Mouse (Mus musculus) cerebellum, adult 11-12 months (tissue): Measurements from ENCODE around the gene Bcl11b.

Experiments used
- DNase-seq: peaks from one replicate; pipeline ENCODE4 v3.0.0; 2022

Bcl11b gene

GRCm38 (mm10) chr12:107930611-107931350, 72.6 kb downstream of the Bcl11b start:
- peak; percentile 43 for DNase-seq

DNA sequence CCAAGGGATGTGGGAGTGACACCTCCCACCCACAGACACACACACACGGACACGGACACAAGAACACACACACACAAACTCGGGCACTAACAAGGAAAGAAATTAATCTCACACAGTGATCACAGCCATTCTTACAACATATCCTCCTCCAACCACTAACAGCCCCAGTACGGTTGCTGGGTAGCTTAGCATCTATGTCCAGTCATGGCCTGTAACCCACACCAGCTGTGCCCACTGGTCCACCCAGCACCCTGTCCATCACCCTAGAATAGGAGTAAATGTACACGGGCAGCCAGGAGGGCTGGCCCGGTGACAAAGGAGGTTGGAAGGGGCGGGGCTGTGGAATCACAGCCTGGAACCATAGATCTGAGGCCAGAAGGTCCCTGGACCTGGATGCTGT, 74.5 kb downstream of the Bcl11b start:
- no peak for DNase-seq

DNA sequence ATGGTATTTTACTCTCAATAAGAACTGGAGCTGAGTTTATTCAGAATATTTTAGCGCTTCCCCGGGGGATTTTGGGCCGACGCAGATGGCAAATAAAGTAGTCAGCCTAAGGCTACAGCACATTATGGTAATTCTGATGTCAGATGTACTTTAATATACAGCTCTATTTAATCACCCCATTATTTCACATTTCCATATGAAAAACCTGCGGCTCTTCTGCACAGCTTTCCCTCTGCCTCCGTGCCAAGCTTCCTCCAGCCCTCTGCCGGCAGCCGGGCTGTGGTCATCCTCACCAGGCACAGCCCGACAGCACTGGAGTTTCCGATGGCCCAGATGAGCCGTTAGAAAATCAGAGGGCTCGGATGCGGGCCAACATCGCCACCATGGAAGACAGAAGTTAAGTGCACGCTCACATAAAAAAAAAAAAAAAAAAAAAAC, 74.9 kb downstream of the Bcl11b start:
- DNase-seq, result no peak

GRCm38 (mm10) chr12:107927961-107928431, 75.4 kb downstream of the Bcl11b start:
- DNase-seq, result no peak

GRCm38 (mm10) chr12:107926074-107926855, 77.1 kb downstream of the Bcl11b start:
- DNase-seq, result no peak

DNA sequence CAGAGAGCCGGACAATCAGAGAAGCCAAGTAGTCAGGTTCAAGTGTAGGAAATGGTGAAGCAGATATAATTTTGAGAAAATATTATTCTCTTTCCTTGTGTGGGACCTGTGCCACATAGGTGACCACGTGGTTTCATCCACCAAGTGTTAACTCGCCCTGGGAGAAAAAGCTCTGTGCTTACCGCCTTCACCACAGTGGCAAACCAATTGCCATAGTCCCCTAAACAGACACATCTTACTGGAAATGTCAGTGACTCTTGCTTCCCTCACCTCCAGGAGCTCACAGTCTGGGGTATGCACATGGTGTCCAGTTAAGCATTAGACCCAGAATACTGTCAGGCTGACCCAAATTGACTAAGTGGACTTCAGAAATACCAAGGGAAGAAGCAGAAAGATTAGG, 78.7 kb downstream of the Bcl11b start:
- no peak for DNase-seq

DNA sequence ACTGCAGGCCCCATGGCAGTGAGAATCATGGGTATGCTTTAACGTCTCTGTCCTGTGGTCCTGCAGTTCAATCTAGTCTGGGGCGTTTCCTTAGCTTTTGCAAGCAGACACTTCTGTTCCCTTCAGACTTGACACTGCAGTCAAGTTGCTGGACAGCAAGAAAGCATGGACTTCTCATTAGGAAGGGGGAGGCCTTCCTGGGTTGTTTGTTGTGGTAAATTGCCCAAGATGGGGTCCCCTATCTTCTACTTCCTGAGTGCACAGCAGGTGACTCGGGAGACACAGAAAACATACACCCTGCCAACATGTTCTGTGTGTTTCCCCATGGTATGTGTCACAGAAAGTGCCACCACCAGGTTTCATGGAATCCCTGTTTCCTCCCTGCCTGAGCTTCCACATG, 79.4 kb downstream of the Bcl11b start:
- no peak for DNase-seq

GRCm38 (mm10) chr12:107922180-107922579, 81.2 kb downstream of the Bcl11b start:
- no peak for DNase-seq

DNA sequence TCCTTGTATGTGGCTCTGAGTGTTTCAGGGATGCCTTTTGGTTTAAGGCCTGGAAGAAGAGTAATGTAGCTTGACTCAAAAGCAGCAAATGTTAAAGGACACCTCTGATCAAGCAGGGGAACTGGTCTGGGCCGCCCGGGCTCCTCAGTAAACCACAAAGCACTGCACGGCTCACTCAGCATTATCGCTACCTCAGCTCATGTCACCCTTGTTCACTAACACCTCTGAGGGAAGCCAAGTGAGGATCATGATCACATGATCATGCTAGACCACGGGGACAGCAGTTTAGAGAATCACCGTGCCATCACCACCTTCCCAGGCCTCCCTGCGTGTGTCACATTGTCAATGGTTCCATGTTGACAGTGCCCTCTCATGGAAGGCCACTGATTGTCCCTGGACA, 81.8 kb downstream of the Bcl11b start:
- DNase-seq, result no peak

DNA sequence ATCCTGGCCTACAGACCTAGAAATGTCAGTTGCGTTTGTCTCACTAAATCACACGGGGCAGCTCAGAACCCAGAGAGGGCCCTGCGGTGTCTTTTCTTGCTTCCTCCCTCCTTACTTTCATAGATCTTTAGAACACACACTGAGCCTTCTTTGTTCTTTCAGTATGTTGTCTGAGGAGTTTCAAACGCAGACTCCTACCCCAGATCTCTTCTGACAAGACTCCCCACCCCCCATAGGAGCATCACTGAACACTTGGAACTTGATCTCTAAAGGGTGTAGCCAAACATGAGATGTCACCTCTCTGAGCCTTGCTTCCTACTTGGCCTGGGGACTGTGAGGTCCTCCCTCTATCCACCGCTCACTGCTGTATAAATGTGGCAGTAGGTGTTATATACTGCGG, 82.2 kb downstream of the Bcl11b start:
- DNase-seq, result no peak

- no peak for DNase-seq
Measured at GRCm38 (mm10) chr12:107920716-107921115, 82.7 kb downstream of the Bcl11b start.

- no peak for DNase-seq
Measured at GRCm38 (mm10) chr12:107920076-107920475, 83.3 kb downstream of the Bcl11b start.

DNA sequence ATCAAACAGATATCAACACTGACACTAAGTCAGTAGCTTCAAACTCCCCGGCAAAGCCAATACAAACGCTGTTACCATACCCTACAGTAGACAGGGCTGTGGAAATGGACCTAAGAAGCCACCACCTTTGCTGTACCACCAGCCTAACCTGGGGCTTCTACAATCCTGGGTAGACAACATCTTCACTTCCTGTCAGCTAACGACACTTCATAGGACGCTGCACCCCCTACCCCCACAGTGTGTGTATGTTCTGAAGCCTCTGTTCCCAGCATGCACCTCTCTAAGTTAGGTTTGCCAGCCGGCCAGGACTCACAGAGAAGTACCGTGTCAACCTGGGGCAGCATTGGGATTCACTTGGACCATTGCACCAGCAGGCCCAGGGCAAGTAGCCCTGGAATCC, 84.6 kb downstream of the Bcl11b start:
- DNase-seq, result no peak

DNA sequence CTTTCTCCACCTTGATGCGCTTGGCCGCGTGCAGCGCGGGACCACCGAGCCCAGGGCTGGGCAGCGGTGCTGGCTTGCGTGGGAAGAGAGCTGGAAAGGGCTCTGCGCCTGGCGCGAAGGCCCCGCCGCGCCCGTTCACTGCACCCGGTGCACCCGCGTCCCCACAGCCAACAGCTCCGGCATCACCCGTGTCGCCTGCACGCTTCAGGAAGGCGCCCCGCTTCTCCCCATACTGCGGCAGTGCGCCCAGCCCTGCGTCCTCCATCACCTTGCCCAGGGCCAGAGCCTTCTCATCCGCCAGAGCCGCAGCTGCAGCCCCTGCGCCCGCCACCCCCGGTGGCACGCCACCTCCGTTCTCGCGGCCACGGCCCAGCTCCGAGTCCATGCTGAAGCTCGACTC, 87.4 kb downstream of the Bcl11b start:
- no peak for DNase-seq

DNA sequence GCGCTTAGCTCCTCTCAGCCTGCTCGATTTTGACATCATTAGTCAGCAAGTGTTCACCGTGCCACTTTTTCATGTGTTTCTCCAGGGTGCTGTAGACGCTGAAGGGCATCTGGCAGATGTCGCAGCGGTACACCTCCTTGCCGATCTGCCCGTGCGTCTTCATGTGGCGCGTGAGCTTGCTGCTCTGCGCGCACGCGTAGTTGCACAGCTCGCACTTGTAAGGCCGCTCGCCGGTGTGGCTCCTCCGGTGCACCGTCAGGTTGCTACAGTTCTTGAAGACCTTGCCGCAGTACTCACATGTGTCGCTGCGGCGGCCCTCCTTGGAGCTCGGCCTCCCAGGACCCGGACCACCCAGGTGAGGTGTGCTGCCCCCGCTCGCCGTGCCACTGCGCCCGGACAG, 88.0 kb downstream of the Bcl11b start:
- DNase-seq, result no peak

DNA sequence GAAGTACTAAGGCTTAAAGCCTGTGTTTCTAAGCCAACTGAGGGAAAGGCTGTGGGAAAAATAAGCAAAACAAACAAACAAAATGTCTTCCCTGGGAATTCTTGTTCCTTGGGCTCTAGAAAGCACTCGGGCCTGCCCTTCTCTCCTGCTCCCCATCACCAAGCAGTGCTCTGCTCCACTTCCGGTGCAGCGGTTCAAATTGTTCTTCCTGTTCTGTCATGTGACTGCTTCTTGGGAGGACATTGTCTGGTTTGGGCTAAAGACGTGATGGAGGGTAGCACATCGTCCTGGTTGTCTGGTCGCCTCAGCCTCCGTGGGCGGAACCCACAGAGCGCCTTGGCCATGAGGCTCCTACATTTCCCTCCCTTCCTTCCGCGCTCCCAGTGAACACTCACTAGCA, 94.6 kb downstream of the Bcl11b start:
- DNase-seq, result no peak

GRCm38 (mm10) chr12:107905333-107905732, 98.1 kb downstream of the Bcl11b start:
- no peak for DNase-seq

DNA sequence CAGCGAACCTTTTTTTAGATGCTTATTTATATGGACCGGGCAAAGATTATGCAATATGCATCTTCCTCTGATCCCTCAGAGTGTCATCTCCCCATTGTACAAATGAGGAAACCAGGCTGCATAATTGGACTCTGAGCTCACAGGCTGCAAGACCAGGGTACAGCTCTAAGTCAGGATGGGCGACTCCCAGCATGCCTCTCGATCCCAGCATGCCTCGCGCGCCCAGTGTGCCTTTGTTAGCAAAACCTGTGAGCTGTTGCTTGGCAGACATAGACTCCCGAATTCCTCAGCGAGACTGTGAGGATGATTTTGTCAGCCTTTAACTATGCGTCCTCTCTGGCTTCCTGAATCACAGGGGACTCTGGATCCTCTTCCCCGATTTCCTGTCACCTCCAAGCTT, 98.9 kb downstream of the Bcl11b start:
- no peak for DNase-seq

- DNase-seq, result no peak
Measured at GRCm38 (mm10) chr12:107903949-107904348, 99.5 kb downstream of the Bcl11b start.

DNA sequence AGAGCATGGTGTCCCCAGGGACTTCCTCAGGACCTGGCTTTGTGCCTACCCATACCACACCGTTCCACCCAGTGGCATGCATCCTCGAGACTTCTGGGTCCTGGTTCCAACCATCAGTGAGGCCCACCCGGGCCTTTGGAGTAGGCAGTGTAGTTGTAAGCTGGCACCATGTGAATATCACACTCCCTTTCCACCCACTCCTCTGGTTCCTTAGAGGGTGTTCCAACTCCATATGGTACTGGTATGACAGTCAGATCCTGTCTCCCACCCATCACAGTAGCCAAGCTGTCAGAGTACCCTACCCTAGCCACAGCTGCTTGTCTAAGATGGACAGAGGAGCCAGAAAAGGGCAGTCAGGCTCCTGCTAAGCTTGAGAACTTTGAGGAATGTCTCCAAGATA, 112.0 kb downstream of the Bcl11b start:
- DNase-seq, result no peak

DNA sequence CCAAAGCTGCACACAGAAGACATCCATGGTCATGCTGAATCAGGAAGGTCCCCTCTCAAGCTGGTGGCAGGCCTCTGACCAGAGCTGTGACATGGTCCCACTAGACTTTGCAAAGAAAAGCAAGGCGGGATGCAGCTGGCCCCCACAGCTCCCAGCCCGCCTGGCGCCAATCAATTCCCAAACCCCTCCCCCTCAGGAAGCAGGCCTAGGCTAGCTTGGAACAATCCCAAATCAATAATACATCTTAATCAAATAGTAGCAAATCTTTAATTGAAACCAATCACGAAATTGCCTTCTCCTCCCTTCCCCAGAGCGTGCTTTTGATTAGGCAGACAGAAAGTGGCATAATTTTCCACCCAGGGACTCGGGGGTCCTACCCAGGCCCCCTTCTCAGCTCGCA, 113.1 kb downstream of the Bcl11b start:
- no peak for DNase-seq

GRCm38 (mm10) chr12:107889841-107890240, 113.6 kb downstream of the Bcl11b start:
- no peak for DNase-seq

GRCm38 (mm10) chr12:107888646-107889045, 114.8 kb downstream of the Bcl11b start:
- DNase-seq, result no peak

DNA sequence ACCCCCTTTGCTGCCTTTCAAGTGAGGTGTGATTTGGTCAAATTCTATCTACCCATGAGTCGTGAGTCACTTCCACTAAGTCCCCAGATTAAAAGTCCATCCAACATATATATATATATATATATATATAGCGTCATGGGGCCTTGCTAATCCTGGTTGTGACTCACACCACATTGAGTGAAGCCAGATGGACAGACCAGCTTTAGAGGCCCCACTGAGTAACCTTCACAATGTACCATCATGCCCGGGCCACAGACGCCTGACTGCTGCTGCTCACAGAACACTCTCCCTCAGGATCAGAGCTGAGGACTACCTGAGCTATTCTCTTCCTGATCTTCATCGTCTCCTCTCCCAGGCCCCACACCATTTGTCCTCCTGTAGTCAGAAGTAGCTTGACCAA, 115.4 kb downstream of the Bcl11b start:
- no peak for DNase-seq
